Mouse (Mus musculus) liver, postnatal 0 days (tissue): Measurements from ENCODE around the gene Msl1. TPM values are rescaled to one million over a fixed set of nuclear protein-coding genes. Genes with fewer than 3 reads are reported as not detected.
A peak's percentile ranks its signal among the peaks of the same experiment; 100 is the strongest.

Source experiments
- ATAC-seq: fragments of 200-750 bp; cut with Nextera tagmentation; 2 replicates; pipeline ENCODE4 v1.8.0; 2017; ENCODE audit warnings: mild to moderate bottlenecking, moderate library complexity
- DNase-seq: peaks from one replicate; pipeline ENCODE4 v3.0.0-alpha.2; 2016
- H3K27ac ChIP-seq: fragments of 300-500 bp; sonication (generic); 2 replicates; pipeline ENCODE4 v1.5.1; 2014; ENCODE audit warnings: antibody characterized with exemption, moderate library complexity, mild to moderate bottlenecking, low read depth
- H3K27me3 ChIP-seq: fragments of 300-500 bp; sonication (generic); 2 replicates; pipeline ENCODE4 v1.6.1; 2014; ENCODE audit warnings: low read length, control low read depth, mixed read lengths; ENCODE audit not compliant: insufficient read depth
- H3K36me3 ChIP-seq: fragments of 300-500 bp; sonication (generic); replicated peaks from 2 replicates; pipeline ENCODE4 v1.6.1; 2014; ENCODE audit warnings: mild to moderate bottlenecking, control low read depth, low read length, moderate library complexity, mixed read lengths; ENCODE audit not compliant: insufficient read depth
- H3K4me1 ChIP-seq: fragments of 300-500 bp; sonication (generic); 2 replicates; pipeline ENCODE4 v1.6.1; 2014; ENCODE audit warnings: antibody characterized with exemption, mild to moderate bottlenecking, control low read depth; ENCODE audit not compliant: insufficient read depth
- H3K4me2 ChIP-seq: fragments of 300-500 bp; sonication (generic); 2 replicates; pipeline ENCODE4 v1.6.1; 2014; ENCODE audit warnings: low read depth, mild to moderate bottlenecking, low read length, moderate library complexity, mixed read lengths
- H3K4me3 ChIP-seq: fragments of 300-500 bp; sonication (generic); 2 replicates; pipeline ENCODE4 v1.5.1; 2014; ENCODE audit warnings: low read depth, low read length
- H3K9ac ChIP-seq: fragments of 300-500 bp; sonication (generic); replicated peaks from 2 replicates; pipeline ENCODE4 v1.6.1; 2014; ENCODE audit warnings: mild to moderate bottlenecking, moderate library complexity
- H3K9me3 ChIP-seq: fragments of 300-500 bp; sonication (generic); 2 replicates; pipeline ENCODE4 v1.6.1; 2016; ENCODE audit warnings: mild to moderate bottlenecking, control low read depth, low read length, mixed read lengths
- CTCF ChIP-seq: sonication (generic); IDR thresholded peaks from 2 replicates; pipeline ENCODE4 v1.5.1; 2016; ENCODE audit warnings: antibody characterized with exemption, low read depth
- EP300 ChIP-seq: IDR thresholded peaks from 2 replicates; pipeline ENCODE4 v1.6.1; 2016; ENCODE audit warnings: antibody characterized with exemption, low read depth, mild to moderate bottlenecking
- WGBS: fragments of 180-500 bp; shearing (Covaris S2); extraction: QIAGEN DNeasy Blood & Tissue Kit; methylation state at CpG from one replicate; pipeline ENCODE4 v1.1.7; 2014; ENCODE audit not compliant: insufficient replicate concordance; 5-methylcytosine and 5-hydroxymethylcytosine counted together
- polyA plus RNA-seq: library from polyadenylated mRNA; unstranded; fragments of >200 nt; fragmentation: Nextera tagmentation; extraction: Ambion mirVana; gene quantifications from 2 replicates; pipeline ENCODE4 v1.2.1, GENCODE M21; 2015

The Msl1 gene
- polyA plus RNA-seq, 1 experiment from 2014 or later = 5.4 TPM

- Histone ChIP-seq H3K9me3 (no peaks in the 10 kb centered on the region), H3K36me3 (peaks cover 28% of the 10 kb centered on the region), H3K4me2 (peak overlapping the region; percentile 66), H3K27me3 (no peaks in the 10 kb centered on the region), H3K4me3 (no peak overlapping the region), H3K9ac (no peak overlapping the region), H3K27ac (no peak overlapping the region), H3K4me1 (peaks cover 44% of the 10 kb centered on the region)
- TF ChIP-seq EP300 = no peak
- no peak for TF ChIP-seq CTCF
- ATAC-seq = no peak; the same call in 1 of the 2 replicates
- peak; percentile 16 for DNase-seq
- WGBS = 67% methylated on average over 5 of the region's 5 CpGs
Measured at GRCm38 (mm10) chr11:98766816-98767215, 28.5 kb upstream of the Msl1 start.

DNA sequence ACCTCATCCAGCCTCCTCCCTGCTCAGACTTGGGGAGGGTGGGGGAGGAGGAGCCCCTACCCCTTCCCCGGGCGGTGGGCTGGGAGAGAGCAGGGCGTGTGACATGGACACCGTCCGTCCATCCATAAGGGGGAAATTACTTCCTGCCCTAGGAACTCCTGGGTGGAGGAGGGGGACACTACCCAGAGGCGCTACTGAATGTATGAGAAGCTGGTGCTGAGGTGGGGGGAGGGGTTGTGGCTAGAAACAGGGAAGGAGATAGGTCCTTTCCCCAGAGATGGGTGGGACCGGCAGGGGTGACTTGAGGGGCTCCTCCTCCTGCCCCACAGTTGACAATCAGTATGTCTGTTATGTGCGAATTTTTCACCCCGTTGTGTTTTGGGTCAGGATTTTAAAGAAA lies 28.0 kb upstream of the Msl1 start:
- peaks cover 28% of the 10 kb centered on the region for H3K36me3 ChIP-seq
- peak; percentile 43 for ATAC-seq
- H3K4me1 ChIP-seq = peaks cover 48% of the 10 kb centered on the region
- no peaks in the 10 kb centered on the region for H3K27me3 ChIP-seq
- 0 out of 2 replicates have a peak overlapping the region, but pooled peaks have one; percentile 13 for H3K4me3 ChIP-seq
- DNase-seq = peak; percentile 69
- TF ChIP-seq CTCF (no peak), EP300 (no peak)
- 28% methylated on average over 8 of the region's 9 CpGs for WGBS
- H3K4me2 ChIP-seq = peak overlapping the region; percentile 66
- H3K9me3 ChIP-seq = no peaks in the 10 kb centered on the region
- 0 out of 2 replicates have a peak overlapping the region, but pooled peaks have one; percentile 11 for H3K9ac ChIP-seq
- H3K27ac ChIP-seq = peak overlapping the region; percentile 16; the same call in 1 of the 2 replicates

DNA sequence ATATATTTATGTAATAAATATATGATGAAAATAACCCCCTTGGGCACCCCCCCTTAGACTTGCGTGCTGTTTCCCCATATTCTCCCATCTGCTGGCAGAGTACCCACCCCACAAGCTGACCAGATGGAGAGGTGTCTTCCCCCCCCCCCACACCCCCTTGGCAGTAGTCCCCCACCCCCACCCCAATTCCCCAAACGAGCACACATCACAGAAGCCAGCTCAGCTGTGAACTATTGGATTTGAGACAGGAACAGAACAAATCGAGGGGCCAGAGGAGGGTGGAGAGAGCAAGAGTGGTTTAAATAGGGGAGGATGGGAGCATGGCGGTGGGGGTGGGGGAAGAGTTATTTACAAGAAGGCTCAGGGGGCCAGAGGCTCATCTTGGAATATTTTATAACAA lies 27.6 kb upstream of the Msl1 start:
- no peak overlapping the region; the same call in 1 of the 2 replicates for H3K9ac ChIP-seq
- WGBS = 23% methylated on average over 4 of the region's 4 CpGs
- peaks cover 28% of the 10 kb centered on the region for H3K36me3 ChIP-seq
- H3K4me3 ChIP-seq = peak overlapping the region; percentile 35; the same call in 1 of the 2 replicates
- no peak for ATAC-seq
- no peak for DNase-seq
- TF ChIP-seq EP300 = no peak
- no peak for TF ChIP-seq CTCF
- no peaks in the 10 kb centered on the region for H3K9me3 ChIP-seq
- peak overlapping the region; percentile 34; the same call in 1 of the 2 replicates for H3K27ac ChIP-seq
- H3K27me3 ChIP-seq = no peaks in the 10 kb centered on the region
- peak overlapping the region; percentile 66 for H3K4me2 ChIP-seq
- H3K4me1 ChIP-seq = peaks cover 53% of the 10 kb centered on the region

DNA sequence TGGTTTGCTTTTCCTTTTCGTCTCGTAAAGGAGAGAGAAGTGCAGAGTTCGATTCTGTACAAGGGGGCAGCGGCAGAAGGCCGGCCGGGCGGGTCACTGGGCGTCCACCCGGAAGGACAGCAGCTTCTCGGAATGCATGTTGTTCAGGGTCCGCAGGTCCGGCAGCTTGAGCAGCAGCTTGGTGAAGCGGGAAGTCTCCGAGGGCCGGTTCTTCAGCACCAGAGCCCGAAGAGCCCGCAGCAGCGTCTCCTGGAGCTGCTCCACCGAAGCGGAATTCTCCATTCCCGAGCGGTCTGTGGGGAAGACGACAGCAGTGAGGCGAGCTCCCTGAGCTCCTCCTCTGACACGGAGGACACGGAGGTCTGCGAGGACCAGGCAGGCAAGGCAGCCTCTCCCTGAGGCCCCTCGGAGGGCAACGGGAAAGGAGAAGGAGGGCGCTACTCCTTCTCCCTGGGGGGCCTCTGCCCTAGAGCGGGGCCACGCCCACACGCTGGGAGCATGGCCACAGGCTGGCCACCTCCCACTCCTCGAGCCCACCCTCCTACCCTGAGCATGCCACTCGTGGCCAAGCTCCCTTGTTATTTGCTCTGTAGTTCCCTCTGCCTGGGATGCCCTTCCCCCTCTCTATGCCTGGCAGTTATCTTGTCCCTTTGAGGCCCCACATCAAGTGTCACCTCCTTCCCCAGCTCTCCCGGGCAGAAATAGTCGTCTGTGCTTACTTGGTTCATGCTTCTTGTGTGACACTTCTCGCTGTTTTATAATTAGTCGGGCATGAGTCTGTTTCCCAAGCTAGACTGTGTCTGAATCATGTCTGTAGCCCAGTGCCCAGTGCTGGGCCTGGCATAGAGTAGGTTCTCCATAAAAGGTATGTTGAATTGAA lies 26.9 kb upstream of the Msl1 start:
- peaks cover 59% of the 10 kb centered on the region for H3K4me1 ChIP-seq
- H3K9me3 ChIP-seq = no peaks in the 10 kb centered on the region
- ATAC-seq (peak; percentile 40), DNase-seq (peak; percentile 47)
- H3K4me2 ChIP-seq = peak overlapping the region; percentile 66
- peak overlapping the region; percentile 61 for H3K27ac ChIP-seq
- peak overlapping the region; percentile 35; the same call in 1 of the 2 replicates for H3K4me3 ChIP-seq
- H3K36me3 ChIP-seq = peaks cover 28% of the 10 kb centered on the region
- no peak for TF ChIP-seq EP300
- TF ChIP-seq CTCF = no peak
- 32% methylated on average over 37 of the region's 39 CpGs for WGBS
- H3K27me3 ChIP-seq = no peaks in the 10 kb centered on the region
- peak overlapping the region; percentile 32; the same call in 1 of the 2 replicates for H3K9ac ChIP-seq

- no peaks in the 10 kb centered on the region for H3K27me3 ChIP-seq
- peak overlapping the region; percentile 61 for H3K27ac ChIP-seq
- 0 out of 2 replicates have a peak overlapping the region, but pooled peaks have one; percentile 32 for H3K9ac ChIP-seq
- DNase-seq = peak; percentile 16
- H3K4me3 ChIP-seq = no peak overlapping the region
- TF ChIP-seq EP300 = no peak
- TF ChIP-seq CTCF = no peak
- peaks cover 23% of the 10 kb centered on the region for H3K36me3 ChIP-seq
- H3K4me2 ChIP-seq = peak overlapping the region; percentile 66
- no peak for ATAC-seq
- WGBS = 75% methylated on average over 25 of the region's 25 CpGs
- H3K9me3 ChIP-seq = no peaks in the 10 kb centered on the region
- H3K4me1 ChIP-seq = peaks cover 65% of the 10 kb centered on the region
Measured at GRCm38 (mm10) chr11:98769007-98769954, 26.0 kb upstream of the Msl1 start.
